Mouse (Mus musculus) MEL (cell line): ENCODE measurements around the gene Ovca2. TPM values are rescaled to one million over a fixed set of nuclear protein-coding genes. Genes with fewer than 3 reads are reported as not detected.

Experiments
- DNase-seq: peaks from one replicate; pipeline ENCODE4 v3.0.0; 2011; ENCODE audit warnings: low read depth, low spot score
- H3K27ac ChIP-seq: 2 replicates; pipeline ENCODE4 v1.5.1; 2012; ENCODE audit warnings: low read depth, mild to moderate bottlenecking, control low read depth, low read length, moderate library complexity; ENCODE audit not compliant: control insufficient read depth
- H3K27me3 ChIP-seq, 2 experiments: fragments of 150-350 bp in 1 of 2; sonication (generic) in 1 of 2; 2 replicates each; pipeline ENCODE4 v1.6.1; 2012; ENCODE audit warnings: low read length in 2 of 2, mild to moderate bottlenecking in 2 of 2, improper control_type of control experiment in 1 of 2, moderate library complexity in 1 of 2; ENCODE audit not compliant: insufficient read depth in 2 of 2, control insufficient read depth in 1 of 2
- H3K36me3 ChIP-seq, 2 experiments: 2 replicates each; pipeline ENCODE4 v1.6.1; 2012 to 2014; ENCODE audit warnings: low read length in 2 of 2, improper control_type of control experiment in 1 of 2, inconsistent platforms in 1 of 2, mild to moderate bottlenecking in 1 of 2; ENCODE audit not compliant: insufficient read depth in 2 of 2, control insufficient read depth in 1 of 2
- H3K4me1 ChIP-seq, 2 experiments: fragments of 150-350 bp in 1 of 2; sonication (generic) in 1 of 2; 2 replicates each; pipeline ENCODE4 v1.6.1; 2012; ENCODE audit warnings: low read length in 2 of 2, improper control_type of control experiment in 1 of 2, mild to moderate bottlenecking in 1 of 2; ENCODE audit not compliant: insufficient read depth in 2 of 2, control insufficient read depth in 1 of 2
- H3K4me3 ChIP-seq, 2 experiments: fragments of 150-350 bp in 1 of 2; sonication (generic) in 1 of 2; 2 replicates each; pipeline ENCODE4 v1.5.1; 2012; ENCODE audit warnings: low read depth in 2 of 2, low read length in 2 of 2, mild to moderate bottlenecking in 2 of 2, moderate library complexity in 2 of 2, control low read depth in 1 of 2, improper control_type of control experiment in 1 of 2; ENCODE audit not compliant: control insufficient read depth in 1 of 2, insufficient read depth in 1 of 2
- H3K79me2 ChIP-seq: 2 replicates; pipeline ENCODE4 v1.6.1; 2012; ENCODE audit warnings: mild to moderate bottlenecking, low read length, moderate library complexity; ENCODE audit not compliant: control insufficient read depth, poor library complexity, insufficient read depth
- H3K9ac ChIP-seq: 2 replicates; pipeline ENCODE4 v1.6.1; 2012; ENCODE audit warnings: low read depth, mild to moderate bottlenecking, control low read depth, low read length, moderate library complexity; ENCODE audit not compliant: control insufficient read depth, poor library complexity, severe bottlenecking
- H3K9me3 ChIP-seq: fragments of 150-350 bp; sonication (generic); replicated peaks from 2 replicates; pipeline ENCODE4 v1.6.1; 2012; ENCODE audit warnings: mild to moderate bottlenecking, low read length, improper control_type of control experiment, moderate library complexity; ENCODE audit not compliant: insufficient read depth
- CHD1 ChIP-seq: IDR thresholded peaks from 2 replicates; pipeline ENCODE4 v1.6.1; 2012; ENCODE audit warnings: low read depth, mild to moderate bottlenecking, inconsistent platforms, low read length, improper control_type of control experiment
- CTCF ChIP-seq, 3 experiments: IDR thresholded peaks in 2 of 3; conservative IDR thresholded peaks in 1 of 3; 2 replicates each; pipeline ENCODE4 v1.5.1; 2011 to 2012; ENCODE audit warnings: low read length in 3 of 3, low read depth in 2 of 3, mild to moderate bottlenecking in 2 of 3, improper control_type of control experiment in 1 of 3, inconsistent platforms in 1 of 3, mixed read lengths in 1 of 3, moderate library complexity in 1 of 3; ENCODE audit not compliant: control insufficient read depth in 1 of 3, insufficient read depth in 1 of 3, poor library complexity in 1 of 3, severe bottlenecking in 1 of 3
- E2F4 ChIP-seq: IDR thresholded peaks from 2 replicates; pipeline ENCODE4 v1.6.1; 2011; ENCODE audit warnings: low read depth, low read length, improper control_type of control experiment, borderline replicate concordance
- GABPA ChIP-seq: IDR thresholded peaks from 2 replicates; pipeline ENCODE4 v1.6.1; 2012; ENCODE audit warnings: low read depth, mild to moderate bottlenecking, inconsistent platforms, low read length, improper control_type of control experiment, moderate library complexity
- GATA1 ChIP-seq: IDR thresholded peaks from 2 replicates; pipeline ENCODE4 v1.6.1; 2011; ENCODE audit warnings: low read depth, low read length, improper control_type of control experiment
- JUND ChIP-seq: IDR thresholded peaks from 2 replicates; pipeline ENCODE4 v1.6.1; 2011; ENCODE audit warnings: low read depth, mild to moderate bottlenecking, improper control_type of control experiment, low read length
- KAT2A ChIP-seq: conservative IDR thresholded peaks from 2 replicates; pipeline ENCODE4 v1.6.1; 2012; ENCODE audit warnings: low read depth, low read length, improper control_type of control experiment, inconsistent platforms
- MAX ChIP-seq: IDR thresholded peaks from 2 replicates; pipeline ENCODE4 v1.6.1; 2011; ENCODE audit warnings: low read length, improper control_type of control experiment
- MEF2A ChIP-seq: IDR thresholded peaks from 2 replicates; pipeline ENCODE4 v1.6.1; 2014; ENCODE audit warnings: low read depth, mild to moderate bottlenecking, inconsistent platforms, low read length, improper control_type of control experiment; ENCODE audit not compliant: poor library complexity, insufficient replicate concordance, severe bottlenecking; ENCODE audit errors: extremely low read depth
- MXI1 ChIP-seq: IDR thresholded peaks from 2 replicates; pipeline ENCODE4 v1.6.1; 2011; ENCODE audit warnings: mild to moderate bottlenecking, low read depth, low read length, improper control_type of control experiment
- MYB ChIP-seq: IDR thresholded peaks from 2 replicates; pipeline ENCODE4 v1.6.1; 2011; ENCODE audit warnings: mild to moderate bottlenecking, low read depth, low read length, improper control_type of control experiment
- NELFE ChIP-seq: IDR thresholded peaks from 2 replicates; pipeline ENCODE4 v1.6.1; 2011; ENCODE audit warnings: low read depth, low read length, improper control_type of control experiment
- POLR2AphosphoS2 ChIP-seq: IDR thresholded peaks from 2 replicates; pipeline ENCODE4 v1.6.1; 2011; ENCODE audit warnings: low read length, improper control_type of control experiment
- POLR2AphosphoS5 ChIP-seq: IDR thresholded peaks from 2 replicates; pipeline ENCODE4 v1.6.1; 2012; ENCODE audit warnings: low read depth, borderline replicate concordance, mild to moderate bottlenecking, inconsistent platforms, low read length, moderate library complexity, mixed read lengths
- RAD21 ChIP-seq: IDR thresholded peaks from 2 replicates; pipeline ENCODE4 v1.6.1; 2011; ENCODE audit warnings: mild to moderate bottlenecking, low read depth, low read length, improper control_type of control experiment
- SIN3A ChIP-seq: IDR thresholded peaks from 2 replicates; pipeline ENCODE4 v1.6.1; 2012; ENCODE audit warnings: low read length, improper control_type of control experiment, inconsistent platforms
- SMC3 ChIP-seq: IDR thresholded peaks from 2 replicates; pipeline ENCODE4 v1.6.1; 2011; ENCODE audit warnings: low read depth, low read length, improper control_type of control experiment
- TAL1 ChIP-seq: IDR thresholded peaks from 2 replicates; pipeline ENCODE4 v1.6.1; 2012; ENCODE audit warnings: mild to moderate bottlenecking, inconsistent platforms, low read length, moderate library complexity, mixed read lengths
- USF1 ChIP-seq: IDR thresholded peaks from 2 replicates; pipeline ENCODE4 v1.6.1; 2014; ENCODE audit warnings: low read depth, mild to moderate bottlenecking, inconsistent platforms, low read length, improper control_type of control experiment, moderate library complexity
- ZC3H11A ChIP-seq: IDR thresholded peaks from 2 replicates; pipeline ENCODE4 v1.6.1; 2012; ENCODE audit warnings: low read depth, mild to moderate bottlenecking, inconsistent platforms, low read length, improper control_type of control experiment
- polyA plus RNA-seq, 2 experiments: library from polyadenylated mRNA; stranded (reverse) in 1 of 2; unstranded in 1 of 2; fragments of >175 nt in 1 of 2; fragments of >200 nt in 1 of 2; gene quantifications; 2 replicates each; pipeline versions ENCODE4 v1.2.1 to v1.2.4; 2012; ENCODE audit warnings: low replicate concordance in 2 of 2, low read depth in 1 of 2; ENCODE audit not compliant: insufficient read length in 2 of 2, insufficient read depth in 1 of 2, missing spikeins in 1 of 2
- total RNA-seq: library from RNA; depleted of rRNA; stranded (reverse); fragments of 300-350 nt; gene quantifications from 2 replicates; pipeline ENCODE4 v1.2.3, GENCODE M21; 2012

Gene Ovca2
- total and polyA plus RNA-seq, 3 experiments = 23.1 to 33.1 TPM; not detected in 1

- no peaks in the 10 kb centered on the region for H3K9me3 ChIP-seq
- peak overlapping the region; percentile 69 for H3K9ac ChIP-seq
- H3K4me3 ChIP-seq = peak overlapping the region; percentile 68 to 80
- peaks cover 3% of the 10 kb centered on the region for H3K79me2 ChIP-seq
- no peak overlapping the region for H3K27ac ChIP-seq
- H3K4me1 ChIP-seq = peaks cover 2 to 14% of the 10 kb centered on the region in 2 experiments; a peak in 3 of 4 replicates
- peaks cover 2 to 15% of the 10 kb centered on the region in 2 experiments; a peak in 2 of 4 replicates for H3K27me3 ChIP-seq
- H3K36me3 ChIP-seq = peaks cover 0 to 3% of the 10 kb centered on the region in 2 experiments; a peak in 1 of 4 replicates
- DNase-seq = peak; percentile 48
- TF ChIP-seq POLR2AphosphoS5 = no peak
- no peak for TF ChIP-seq MEF2A
- no peak for TF ChIP-seq POLR2AphosphoS2
- TF ChIP-seq GABPA = no peak
- TF ChIP-seq CTCF (IDR thresholded peaks at IDR 0.05 in 2 of 3, conservative IDR thresholded peaks at IDR 0.05 in 1 of 3; ENCODE audit: control insufficient read depth in 1 of 3, insufficient read depth in 1 of 3, low read depth in 2 of 3, low read length in 3 of 3, poor library complexity in 1 of 3, severe bottlenecking in 1 of 3) = peak in 2 of 3 experiments; percentile 26 to 48; a peak in 4 of 6 replicates
- TF ChIP-seq GATA1 = no peak
- TF ChIP-seq USF1 = peak; percentile 37; the same call in 1 of the 2 replicates
- TF ChIP-seq JUND = no peak
- TF ChIP-seq SIN3A = no peak
- no peak for TF ChIP-seq CHD1
- no peak for TF ChIP-seq MYB
- TF ChIP-seq ZC3H11A = no peak
- TF ChIP-seq TAL1 = no peak
- TF ChIP-seq MAX = 0 out of 2 replicates have a peak, but pooled peaks have one; percentile 34
- no peak for TF ChIP-seq SMC3
Observed at GRCm38 (mm10) chr11:75194850-75195461, 16.3 kb upstream of the Ovca2 start.

DNA sequence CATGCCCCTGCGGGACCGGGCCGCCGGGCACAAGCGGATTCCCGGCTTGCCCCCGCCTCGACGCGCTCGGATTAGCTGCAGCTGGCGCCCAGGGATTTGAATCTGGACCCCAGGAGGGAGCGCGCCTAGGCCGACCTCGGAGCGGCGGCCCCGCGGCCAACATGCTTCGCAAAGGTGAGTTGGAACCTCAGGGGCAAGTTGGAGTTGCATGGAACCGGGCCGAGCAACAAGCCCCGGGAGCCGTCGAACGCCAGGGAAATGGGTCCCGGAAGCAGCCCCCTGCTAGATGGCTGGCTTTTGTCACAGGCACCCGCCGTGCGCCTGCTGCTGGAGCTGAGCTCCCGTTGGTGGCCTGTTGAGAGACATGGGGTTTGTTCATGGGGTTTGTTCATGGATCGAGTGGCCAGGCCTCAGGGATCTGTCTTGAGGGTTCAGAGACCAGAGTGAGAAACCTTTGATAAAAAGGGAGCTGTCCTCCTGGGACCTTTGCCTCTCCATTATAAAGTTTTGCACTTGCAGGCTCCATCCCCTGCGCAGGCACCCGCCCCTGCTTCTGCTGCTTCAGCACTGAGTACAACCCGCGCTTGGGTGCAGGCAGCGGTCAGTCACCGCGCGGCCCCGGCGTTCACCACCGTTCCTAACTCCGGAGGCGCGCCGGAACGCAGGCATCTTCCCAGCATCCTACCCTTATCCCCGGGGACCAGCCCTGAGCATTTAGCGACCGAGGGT is 15.7 kb upstream of the Ovca2 start:
- H3K36me3 ChIP-seq = peaks cover 0 to 3% of the 10 kb centered on the region in 2 experiments; a peak in 1 of 4 replicates

More for the DNA sequence above, 15.7 kb upstream of the Ovca2 start:
- Histone ChIP-seq H3K9ac (peak overlapping the region; percentile 69), H3K4me1 (peaks cover 2 to 14% of the 10 kb centered on the region in 2 experiments; a peak in 3 of 4 replicates), H3K27ac (no peak overlapping the region), H3K9me3 (no peaks in the 10 kb centered on the region), H3K79me2 (peaks cover 9% of the 10 kb centered on the region), H3K27me3 (peaks cover 2 to 15% of the 10 kb centered on the region in 2 experiments; a peak in 2 of 4 replicates)
- TF ChIP-seq NELFE = 0 out of 2 replicates have a peak, but pooled peaks have one; percentile 10
- TF ChIP-seq KAT2A = no peak
- TF ChIP-seq RAD21 = no peak
- TF ChIP-seq E2F4 = no peak
- 0 out of 6 replicates have a peak, but pooled peaks of 1 of the 3 experiments have one; percentile 1 for TF ChIP-seq CTCF (IDR thresholded peaks at IDR 0.05 in 2 of 3, conservative IDR thresholded peaks at IDR 0.05 in 1 of 3; ENCODE audit: control insufficient read depth in 1 of 3, insufficient read depth in 1 of 3, low read depth in 2 of 3, low read length in 3 of 3, poor library complexity in 1 of 3, severe bottlenecking in 1 of 3)
- 0 out of 2 replicates have a peak, but pooled peaks have one; percentile 13 for TF ChIP-seq MXI1
- TF ChIP-seq, all 39 proteins: peak for 3
- peak; percentile 57 for DNase-seq
- H3K4me3 ChIP-seq = peak overlapping the region; percentile 68 to 80
